Mouse (Mus musculus) spleen, adult 2 months (tissue): ENCODE data around the gene Ap5z1.

ENCODE experiments used
- CTCF ChIP-seq: fragments of 200-500 bp; IDR thresholded peaks from 2 replicates; pipeline ENCODE4 v1.5.1; 2011; ENCODE audit warnings: mild to moderate bottlenecking, inconsistent platforms; ENCODE audit not compliant: insufficient read depth, insufficient read length, insufficient replicate concordance; ENCODE audit errors: extremely low read depth
- POLR2A ChIP-seq: fragments of 200-500 bp; IDR thresholded peaks from 2 replicates; pipeline ENCODE4 v1.6.1; 2011; ENCODE audit warnings: low read depth, low read length, inconsistent platforms

GRCm38 (mm10) chr5:142477866-142478615 is 14.3 kb downstream of the Ap5z1 start:
- no peak for TF ChIP-seq CTCF
- no peak for TF ChIP-seq POLR2A
